Mouse (Mus musculus) ovary, postnatal 14 days (tissue): ENCODE measurements around the gene Snx6.
"Not testable (repeated sequence)": the region's sequence is repeated elsewhere in the genome, so short reads cannot be mapped to it uniquely, and the experiment has no call there.

ENCODE experiments used
- DNase-seq: peaks from one replicate; pipeline ENCODE4 v3.0.0; 2022; ENCODE audit warnings: low spot score

The Snx6 gene

DNA sequence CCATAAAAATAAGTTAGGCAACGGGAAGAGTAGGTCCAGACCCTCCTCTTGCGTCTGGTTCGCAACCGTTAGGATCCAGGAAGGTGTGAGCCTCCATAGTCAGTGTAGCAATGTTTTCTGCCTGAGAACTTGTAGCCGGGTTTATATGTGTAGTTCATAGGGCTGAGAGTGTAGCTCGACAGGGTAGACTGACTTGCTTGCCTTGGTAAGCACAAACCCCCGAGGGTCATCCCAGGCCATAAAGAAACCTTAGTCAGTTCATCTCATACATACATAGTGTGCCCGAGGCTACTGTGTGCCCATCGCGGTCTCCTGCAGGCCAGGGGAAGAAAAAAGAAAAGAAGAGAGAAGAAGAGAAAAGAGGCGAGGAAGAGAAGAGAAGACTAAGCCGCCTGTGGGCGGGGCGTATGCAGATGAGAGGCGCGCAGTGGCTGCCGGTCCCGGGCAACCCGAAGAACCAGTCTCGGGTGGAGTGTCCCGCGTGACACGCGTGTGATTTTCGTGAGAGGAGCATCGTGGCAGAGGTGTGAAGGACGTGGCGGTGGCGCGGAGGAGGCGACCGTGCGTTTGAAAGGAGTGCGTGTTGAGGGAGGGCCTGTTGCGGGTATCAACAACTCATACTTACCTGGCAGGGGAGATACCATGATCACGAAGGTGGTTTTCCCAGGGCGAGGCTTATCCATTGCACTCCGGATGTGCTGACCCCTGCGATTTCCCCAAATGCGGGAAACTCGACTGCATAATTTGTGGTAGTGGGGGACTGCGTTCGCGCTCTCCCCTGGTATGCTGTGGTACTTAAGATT lies 85.6 kb downstream of the Snx6 start:
- not testable (repeated sequence) for DNase-seq

DNA sequence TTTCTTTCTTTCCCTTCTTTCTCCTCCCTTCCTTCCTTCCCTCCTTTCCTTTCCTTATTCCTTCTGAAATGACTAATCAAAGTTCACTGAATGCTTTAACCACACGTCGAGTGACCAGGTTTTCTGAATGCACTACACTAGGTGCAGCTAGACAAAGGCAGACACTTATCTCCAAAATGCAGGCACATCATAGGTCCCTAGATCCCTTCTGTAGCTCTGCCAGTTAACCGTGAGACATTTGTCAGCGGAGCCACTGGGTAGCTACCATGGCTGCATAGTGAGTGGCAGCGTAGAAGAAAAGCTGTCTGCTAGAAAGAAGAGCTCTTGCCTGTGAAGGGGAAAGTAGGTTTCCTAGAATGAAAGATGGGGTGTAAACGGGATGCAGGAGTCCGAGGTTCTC lies 96.1 kb downstream of the Snx6 start:
- DNase-seq: no peak

- no peak for DNase-seq
Observed at GRCm38 (mm10) chr12:54697791-54698250, 97.7 kb downstream of the Snx6 start.

DNA sequence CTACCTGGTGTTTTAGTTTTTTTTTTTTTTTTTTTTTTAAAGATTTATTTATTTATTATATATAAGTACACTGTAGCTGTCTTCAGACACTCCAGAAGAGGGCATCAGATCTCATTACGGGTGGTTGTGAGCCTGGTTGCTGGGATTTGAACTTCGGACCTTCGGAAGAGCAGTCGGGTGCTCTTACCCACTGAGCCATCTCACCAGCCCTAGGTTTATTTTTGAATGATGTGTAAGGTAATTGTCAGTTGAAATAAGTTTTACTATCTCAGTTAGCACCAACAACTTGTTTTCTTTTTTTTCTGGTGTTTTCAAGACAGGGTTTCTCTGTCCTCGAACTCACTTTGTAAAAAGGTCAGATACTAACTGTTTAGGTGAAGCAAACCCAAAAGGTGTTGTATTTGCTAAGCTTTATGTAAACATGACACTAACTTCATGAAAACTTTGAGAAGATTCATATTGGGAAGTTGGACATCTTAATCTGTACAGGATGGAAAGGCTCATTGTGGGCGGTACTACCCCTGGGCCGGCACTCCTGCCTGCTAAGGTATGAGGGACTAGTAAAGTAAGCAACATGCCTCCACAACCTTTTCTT lies 98.4 kb downstream of the Snx6 start:
- DNase-seq: no peak
